Mouse (Mus musculus): ENCODE results near the gene Fndc3b. TPM values are rescaled to one million over a fixed set of nuclear protein-coding genes. Genes with fewer than 3 reads are reported as not detected.

Fndc3b gene
- total RNA-seq, 2 experiments from 2014 or later, result 1.5 to 7.7 TPM

- ATAC-seq (replicated peaks; ENCODE audit: low FRiP score, poor library complexity, severe bottlenecking), result no peak
Measured at GRCm38 (mm10) chr3:27709906-27710647, 1.0 kb downstream of the Fndc3b start.

DNA sequence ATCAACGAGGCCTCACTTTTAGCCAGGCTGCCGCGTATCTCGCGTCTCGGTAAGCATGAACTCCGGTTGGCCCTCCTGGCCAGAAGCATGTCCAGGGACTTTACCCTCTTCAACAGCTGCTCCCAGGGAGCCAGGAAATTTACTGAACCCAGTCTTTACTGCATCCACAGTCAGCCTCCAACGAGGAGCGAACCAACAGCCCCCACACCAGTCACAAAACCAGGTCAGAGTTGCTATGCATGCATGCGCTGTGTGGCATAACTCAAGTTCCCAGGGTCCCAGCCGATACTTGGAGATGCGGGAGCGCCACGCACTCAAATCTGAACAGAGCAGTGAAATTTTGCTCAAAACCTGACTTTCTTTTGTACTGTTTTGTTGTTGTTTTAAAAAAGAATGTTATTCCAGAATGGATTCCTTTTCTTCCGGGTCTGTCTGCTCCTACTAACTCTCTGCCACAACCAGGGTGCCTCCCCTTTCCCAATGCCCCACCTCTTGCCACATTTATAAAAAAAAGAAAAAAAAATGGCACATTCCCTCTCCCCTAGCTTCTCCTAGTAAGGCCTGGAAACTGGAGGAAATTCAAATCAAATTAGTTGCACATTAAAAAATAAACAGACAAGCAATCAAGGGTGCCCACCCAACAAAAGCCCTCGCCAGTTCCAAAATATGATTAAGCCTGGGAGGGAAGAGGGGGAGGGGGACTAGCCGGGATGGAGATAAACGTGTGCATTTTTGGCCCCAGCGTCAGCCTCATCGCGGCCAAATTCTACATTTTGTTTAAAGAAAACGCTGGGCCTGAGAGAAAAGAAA lies 1.8 kb downstream of the Fndc3b start:
- no peak for ATAC-seq (replicated peaks; ENCODE audit: low FRiP score, poor library complexity, severe bottlenecking)

DNA sequence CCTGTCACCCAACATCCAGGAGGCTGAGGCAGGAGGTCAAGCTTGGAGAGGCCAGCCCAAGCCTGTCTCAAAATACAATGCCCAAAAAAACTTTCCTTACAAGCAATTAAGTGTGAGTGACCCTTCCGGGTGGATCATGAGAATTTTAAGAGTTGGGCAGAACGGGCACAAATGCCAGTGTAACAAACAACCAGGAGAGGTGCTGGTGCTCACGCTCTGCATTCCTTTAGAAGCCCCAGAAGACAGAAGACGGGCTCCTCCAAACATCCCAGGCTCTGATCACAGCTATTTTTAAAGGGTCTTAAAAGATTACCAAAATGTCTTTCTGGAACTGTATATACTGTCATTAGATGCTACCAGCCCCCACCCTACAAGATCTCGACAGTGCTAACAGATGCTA lies 2.5 kb downstream of the Fndc3b start:
- ATAC-seq (replicated peaks; ENCODE audit: low FRiP score, poor library complexity, severe bottlenecking), result no peak

DNA sequence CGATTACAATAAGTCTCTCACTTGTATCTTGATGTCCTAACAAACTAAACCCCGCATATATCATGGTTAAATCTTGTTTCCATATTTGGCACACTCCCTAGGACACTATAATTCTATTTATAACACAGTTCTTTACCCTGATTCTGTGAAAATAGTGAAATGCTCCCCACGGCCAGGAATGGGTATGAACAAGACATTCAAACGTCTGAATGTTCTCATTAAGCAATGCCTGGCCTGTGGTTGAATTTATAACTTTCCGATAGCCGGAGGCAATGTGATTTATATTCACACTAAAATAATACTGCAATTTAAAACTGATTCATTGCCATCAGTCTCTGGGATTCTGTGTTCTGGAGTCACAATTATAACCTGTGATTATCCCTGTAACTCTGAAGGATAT lies 5.3 kb downstream of the Fndc3b start:
- ATAC-seq (replicated peaks; ENCODE audit: low FRiP score, poor library complexity, severe bottlenecking), result no peak

DNA sequence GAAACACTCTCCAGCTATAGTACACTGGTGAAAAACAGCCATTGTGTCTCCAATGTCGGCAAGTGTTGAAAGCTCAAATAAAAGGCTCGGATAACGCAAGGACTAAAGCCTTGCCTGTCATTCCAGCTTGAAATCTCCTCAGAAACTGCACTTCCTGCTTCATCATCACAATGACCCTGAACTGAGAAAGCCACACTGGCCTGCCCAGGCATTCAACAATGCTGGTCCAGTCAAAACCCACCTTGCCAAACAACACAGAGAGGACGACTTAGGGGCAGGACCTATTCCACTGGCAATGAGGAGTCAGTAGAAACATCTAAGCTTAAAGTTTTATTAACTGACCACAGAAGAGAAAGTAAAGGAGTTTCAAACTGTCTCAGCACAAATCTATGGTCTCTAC lies 6.1 kb downstream of the Fndc3b start:
- no peak for ATAC-seq (replicated peaks; ENCODE audit: low FRiP score, poor library complexity, severe bottlenecking)

DNA sequence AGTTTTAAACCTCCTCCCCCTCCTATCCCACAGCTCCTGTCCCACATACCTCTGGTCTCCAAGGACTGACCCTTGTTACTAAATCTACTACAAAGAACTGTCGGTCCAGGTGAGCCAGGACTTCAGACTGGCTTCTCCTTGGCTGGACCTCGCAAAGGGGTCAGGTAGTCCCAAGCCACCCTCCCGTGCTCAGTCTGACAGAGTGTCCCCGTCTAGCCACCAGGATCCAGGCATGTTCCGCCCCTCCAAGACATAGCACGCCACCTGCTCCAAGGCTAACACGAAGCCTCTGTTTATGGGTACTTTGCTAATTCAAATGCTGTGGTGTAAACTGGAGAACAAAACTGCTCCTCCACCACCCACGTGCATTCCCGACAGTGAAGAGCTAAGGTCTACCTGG lies 6.5 kb downstream of the Fndc3b start:
- ATAC-seq (replicated peaks; ENCODE audit: low FRiP score, poor library complexity, severe bottlenecking), result no peak

DNA sequence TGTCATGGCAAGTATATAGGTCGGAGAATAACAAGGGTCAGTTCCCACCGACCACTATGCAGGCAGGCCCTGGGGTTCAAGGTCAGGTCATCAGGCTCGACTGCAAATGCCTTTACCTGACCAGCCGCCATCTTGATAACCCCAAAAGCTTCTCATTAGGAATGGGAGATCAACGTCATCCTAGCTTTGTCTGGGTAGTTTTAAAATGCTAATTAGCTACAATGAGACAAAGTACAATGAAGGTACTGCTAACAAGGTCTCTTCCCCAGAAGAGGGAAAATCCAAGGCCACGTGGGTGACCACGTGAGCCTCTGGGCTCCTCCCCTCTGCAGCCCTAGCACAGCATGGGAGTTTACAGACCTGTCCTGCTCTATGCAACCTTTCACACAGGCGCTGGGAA lies 7.6 kb downstream of the Fndc3b start:
- no peak for ATAC-seq (replicated peaks; ENCODE audit: low FRiP score, poor library complexity, severe bottlenecking)

- no peak for ATAC-seq (replicated peaks; ENCODE audit: low FRiP score, poor library complexity, severe bottlenecking)
Measured at GRCm38 (mm10) chr3:27703081-27703480, 8.0 kb downstream of the Fndc3b start.

GRCm38 (mm10) chr3:27698671-27699070 lies 12.4 kb downstream of the Fndc3b start:
- no peak for ATAC-seq (replicated peaks; ENCODE audit: low FRiP score, poor library complexity, severe bottlenecking)

- ATAC-seq (replicated peaks; ENCODE audit: low FRiP score, poor library complexity, severe bottlenecking), result no peak
Measured at GRCm38 (mm10) chr3:27696449-27696797, 14.7 kb downstream of the Fndc3b start.

DNA sequence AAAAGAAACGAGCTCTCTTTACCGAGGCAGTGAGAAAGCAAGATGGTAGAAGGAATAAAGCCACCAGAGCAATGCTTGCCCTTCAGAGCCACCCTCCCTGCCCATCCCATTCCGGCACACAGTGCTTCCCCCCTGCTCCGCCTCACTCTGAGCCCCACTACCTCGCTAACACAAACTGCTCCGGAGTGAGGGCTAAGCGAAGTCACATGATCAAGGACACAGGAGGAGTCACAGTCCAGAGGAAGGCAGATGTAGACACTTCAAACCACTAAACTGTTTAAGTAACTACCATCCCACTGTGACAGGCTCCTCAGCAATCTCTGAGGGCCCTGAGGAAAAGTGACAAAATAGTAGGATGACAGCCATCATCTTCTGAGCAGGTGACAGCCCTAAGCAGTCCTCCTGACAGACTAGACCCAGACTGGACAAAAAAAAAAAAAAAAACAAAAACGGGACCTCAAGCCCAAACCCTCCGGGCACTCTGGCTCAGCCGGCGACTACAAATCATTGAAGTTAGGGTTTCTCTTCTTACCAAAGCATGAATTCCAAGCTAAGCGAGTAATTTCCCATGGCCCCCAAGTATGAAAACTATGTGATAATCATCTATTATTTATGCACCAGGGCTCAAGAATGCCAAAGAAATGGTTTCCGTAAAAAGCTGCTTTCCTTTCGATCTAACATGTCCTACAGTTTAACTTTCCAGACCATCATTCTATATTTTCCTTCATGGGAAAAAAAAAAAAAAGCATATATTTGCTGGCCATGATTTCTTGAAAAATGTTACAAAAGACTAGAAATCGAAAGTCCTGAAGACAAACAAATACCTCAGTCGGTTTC lies 15.3 kb downstream of the Fndc3b start:
- ATAC-seq (replicated peaks; ENCODE audit: low FRiP score, poor library complexity, severe bottlenecking), result no peak

DNA sequence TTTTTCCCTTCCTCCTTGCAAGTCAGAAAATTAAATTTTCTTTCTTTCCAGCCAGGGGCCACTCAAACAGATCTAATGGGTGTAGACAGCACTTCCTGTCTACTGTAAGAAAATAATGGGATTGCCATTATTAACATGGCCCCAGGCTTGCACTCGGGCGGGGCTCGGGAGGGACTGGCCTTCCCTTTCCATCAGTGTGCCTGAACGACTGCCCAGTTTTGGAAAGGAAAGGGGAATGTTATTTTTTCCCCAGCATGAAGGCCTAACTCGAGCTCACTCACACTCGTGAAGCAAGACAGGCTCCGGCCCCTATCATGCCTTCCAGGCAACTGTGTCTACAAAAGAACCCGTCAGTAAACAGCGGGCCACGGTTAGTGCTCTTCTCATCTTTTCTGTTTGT lies 16.5 kb downstream of the Fndc3b start:
- ATAC-seq (replicated peaks; ENCODE audit: low FRiP score, poor library complexity, severe bottlenecking), result no peak

DNA sequence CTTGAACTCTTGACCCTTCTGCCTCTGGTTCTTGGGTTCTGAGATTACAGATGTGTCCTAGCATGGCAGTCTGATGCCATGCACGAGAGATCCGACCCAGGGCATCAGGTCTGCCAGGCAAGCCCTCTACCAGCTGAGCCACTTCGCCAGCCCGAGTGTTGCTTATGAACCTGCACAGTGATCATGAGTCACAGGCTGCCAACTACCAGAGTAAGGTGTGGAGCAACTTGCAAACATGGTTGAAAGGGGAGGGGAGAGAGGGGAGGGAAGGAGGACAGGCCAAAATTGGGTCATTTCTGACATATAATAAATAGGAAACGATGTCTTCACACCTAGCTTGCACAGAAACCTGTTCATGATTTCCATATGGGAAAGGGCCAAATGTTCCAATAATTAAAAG lies 17.0 kb downstream of the Fndc3b start:
- ATAC-seq (replicated peaks; ENCODE audit: low FRiP score, poor library complexity, severe bottlenecking), result no peak

- ATAC-seq (replicated peaks; ENCODE audit: low FRiP score, poor library complexity, severe bottlenecking), result no peak
Measured at GRCm38 (mm10) chr3:27691486-27692160, 19.5 kb downstream of the Fndc3b start.

- no peak for ATAC-seq (replicated peaks; ENCODE audit: low FRiP score, poor library complexity, severe bottlenecking)
Measured at GRCm38 (mm10) chr3:27690030-27690429, 21.1 kb downstream of the Fndc3b start.

GRCm38 (mm10) chr3:27689149-27689865 lies 21.8 kb downstream of the Fndc3b start:
- no peak for ATAC-seq (replicated peaks; ENCODE audit: low FRiP score, poor library complexity, severe bottlenecking)

DNA sequence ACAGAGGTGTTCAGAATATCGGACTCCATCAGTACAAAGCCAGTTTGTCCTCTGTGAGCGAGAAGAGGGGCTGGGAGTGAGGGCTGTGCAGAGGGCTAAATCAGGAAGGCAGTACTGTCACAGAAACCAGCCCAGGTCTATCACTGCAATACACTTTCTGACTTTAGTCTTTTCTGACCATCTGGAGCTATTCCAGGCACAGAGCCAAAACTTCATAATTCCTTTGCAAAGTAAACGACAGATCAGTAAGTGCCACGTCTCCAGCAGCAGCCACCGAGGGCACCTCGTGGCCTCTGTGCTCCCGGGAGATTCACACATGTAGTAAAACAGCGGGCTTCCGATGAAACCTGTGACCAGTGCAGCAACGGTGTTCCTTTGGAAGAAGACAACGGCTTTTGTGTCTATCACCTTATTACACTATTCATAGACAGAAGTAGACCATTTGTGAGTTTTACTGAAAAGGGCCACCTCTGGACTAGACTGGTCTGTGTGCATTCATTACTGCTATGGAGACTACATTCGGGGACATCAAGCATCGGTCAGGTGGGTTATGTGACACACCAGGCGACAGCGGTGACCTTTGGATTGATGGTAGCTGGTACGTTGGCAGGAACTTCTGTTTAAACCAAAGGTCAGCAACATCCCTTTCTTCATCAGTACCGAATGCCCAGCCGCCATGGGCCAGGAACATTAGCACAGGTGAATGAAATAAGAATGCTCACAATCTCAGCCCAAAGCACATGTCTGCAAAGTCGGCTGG lies 24.2 kb downstream of the Fndc3b start:
- no peak for ATAC-seq (replicated peaks; ENCODE audit: low FRiP score, poor library complexity, severe bottlenecking)

DNA sequence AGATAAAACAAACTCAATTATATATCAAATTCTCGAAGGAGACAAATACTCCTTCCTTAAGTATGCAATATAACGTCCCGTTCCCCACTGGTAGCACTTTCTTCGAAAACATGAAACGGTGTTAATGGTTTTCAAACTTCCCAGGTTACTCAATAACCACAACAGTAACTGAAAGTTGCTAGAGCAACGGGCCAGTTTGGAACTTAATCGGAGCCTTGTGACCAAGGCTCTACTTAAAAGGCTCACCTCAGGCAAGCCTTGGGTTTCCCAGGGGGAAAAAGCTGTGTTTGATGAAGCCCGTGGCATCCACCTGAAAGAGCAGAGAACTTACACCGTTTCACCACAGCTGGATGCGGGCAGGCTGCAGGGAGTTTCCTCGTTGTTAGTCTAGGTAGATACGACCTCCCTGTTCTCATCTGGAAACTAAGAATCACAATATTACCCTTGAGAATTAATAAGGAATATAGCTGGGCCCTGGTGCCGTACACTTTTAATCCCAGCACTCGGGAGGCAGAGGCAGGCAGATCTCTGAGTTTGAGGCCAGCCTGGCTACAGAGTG lies 25.4 kb downstream of the Fndc3b start:
- no peak for ATAC-seq (replicated peaks; ENCODE audit: low FRiP score, poor library complexity, severe bottlenecking)
